Mouse (Mus musculus): ENCODE data around the gene Nln.

The Nln gene

DNA sequence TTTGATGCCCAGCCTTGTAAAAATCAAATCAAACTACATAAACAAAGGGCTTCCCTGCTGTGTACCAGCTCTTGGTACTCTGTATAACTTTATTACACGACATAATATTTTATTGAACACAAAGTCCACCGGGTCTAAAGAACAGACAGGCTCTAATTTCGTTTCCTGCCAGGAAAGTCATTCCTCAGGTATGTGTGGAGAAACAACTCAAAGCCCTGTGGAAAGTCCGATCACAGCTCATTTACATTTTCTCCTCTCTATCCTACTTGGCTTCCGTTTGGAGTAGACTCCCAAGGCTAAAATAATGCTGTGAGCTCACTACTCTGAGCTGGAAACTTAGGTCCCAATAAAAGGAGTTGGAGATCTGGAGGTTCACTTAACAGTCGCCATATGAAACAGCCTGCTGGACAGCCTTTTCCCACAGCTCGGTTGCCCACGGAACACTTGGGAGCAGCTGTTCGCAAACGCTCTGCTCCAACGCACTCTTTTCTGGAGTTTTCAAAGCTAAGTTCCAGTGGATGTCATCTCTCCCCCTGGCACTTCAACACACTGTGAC, 86.0 kb downstream of the Nln start:
- no peak for DNase-seq (ENCODE audit: inconsistent age in 2 of 2, low spot score in 1 of 2)

DNA sequence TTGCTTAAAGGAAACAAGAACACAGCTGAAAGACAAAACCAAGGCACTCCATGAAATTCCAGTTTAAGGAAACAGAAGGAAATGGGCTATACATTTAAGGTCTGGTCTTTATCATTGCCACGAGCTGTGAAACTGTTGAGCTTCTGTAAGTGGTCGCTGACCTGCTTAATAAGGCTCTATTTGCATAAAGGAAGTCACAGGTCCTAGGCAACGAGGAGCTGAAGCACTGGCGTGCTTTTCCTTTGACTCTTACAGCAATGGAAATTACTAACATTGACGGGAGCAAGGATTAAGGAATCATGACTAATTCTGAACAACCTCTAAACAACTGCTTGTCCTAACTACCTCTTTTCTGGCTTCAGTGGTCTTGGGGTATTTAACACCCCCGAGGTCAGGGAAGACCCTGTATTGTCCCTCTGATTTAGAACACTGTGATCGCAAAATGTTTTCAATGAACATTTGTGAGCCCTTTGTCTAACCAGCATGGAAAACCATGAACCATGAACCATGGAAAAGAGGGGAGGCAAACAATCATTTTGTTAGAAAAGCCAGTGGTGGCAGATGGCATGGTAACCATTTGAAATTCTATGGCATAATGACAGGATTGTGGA, 90.8 kb downstream of the Nln start:
- DNase-seq (ENCODE audit: inconsistent age in 2 of 2, low spot score in 1 of 2): no peak

DNA sequence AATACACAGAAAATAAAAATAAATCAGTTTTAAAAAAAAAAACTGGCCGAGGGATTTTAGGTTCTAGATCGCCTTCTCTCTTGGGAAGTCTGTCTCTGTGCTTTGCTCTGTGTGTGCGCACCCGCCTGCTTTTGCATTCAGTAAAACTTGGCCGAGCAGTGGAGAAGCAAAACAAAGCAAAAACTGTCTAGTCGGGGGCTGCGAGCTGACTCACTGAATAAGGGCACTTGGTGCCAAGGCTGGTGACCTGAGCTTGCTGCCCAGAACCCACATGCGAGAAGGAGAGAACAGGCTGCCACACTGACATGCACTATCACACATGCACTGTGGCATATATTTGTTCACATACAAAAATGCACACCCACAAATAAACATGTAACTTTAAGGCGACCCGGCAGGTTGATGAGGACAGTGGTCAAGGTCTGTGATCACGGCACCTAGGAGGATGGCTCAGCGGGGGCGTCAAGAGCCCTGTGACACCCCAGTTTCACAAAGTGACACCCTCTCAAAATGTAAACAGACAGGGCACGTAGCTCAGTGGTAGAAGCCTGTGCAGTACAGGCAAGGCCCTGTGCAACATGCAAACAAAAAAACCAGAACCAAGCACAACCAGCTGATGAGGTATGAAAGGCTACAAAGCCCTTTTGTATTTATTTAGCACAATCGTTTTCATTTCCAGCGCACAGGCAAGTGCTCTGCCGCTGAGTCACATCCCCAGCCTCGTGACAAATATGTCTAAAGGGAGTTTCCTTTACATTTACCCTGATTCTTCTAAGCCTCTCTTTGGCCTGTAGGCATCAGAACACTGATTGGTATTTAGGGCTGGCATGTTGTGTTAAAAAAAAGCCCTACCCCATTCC, 93.9 kb downstream of the Nln start:
- DNase-seq (ENCODE audit: inconsistent age in 2 of 2, low spot score in 1 of 2): no peak

DNA sequence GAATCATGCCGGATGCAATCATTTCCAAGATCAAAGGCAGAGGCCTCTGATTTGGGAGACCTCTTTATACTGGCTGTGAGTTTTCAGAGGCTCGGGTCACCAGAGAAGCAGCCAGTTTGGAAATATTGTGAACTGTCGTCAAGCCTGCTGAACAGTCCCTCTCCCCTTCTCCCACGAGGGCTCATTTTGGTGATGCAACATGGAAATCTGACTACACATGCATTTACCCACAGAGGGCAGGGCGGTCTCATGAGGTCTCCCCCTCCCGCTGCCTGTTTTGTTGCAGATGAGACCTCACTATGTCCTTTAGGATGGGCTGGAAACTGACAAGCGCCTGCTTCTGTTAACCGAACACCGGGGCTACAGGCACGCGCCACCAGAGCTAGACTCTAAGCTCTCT, 95.4 kb downstream of the Nln start:
- DNase-seq (ENCODE audit: inconsistent age in 2 of 2, low spot score in 1 of 2): no peak

DNA sequence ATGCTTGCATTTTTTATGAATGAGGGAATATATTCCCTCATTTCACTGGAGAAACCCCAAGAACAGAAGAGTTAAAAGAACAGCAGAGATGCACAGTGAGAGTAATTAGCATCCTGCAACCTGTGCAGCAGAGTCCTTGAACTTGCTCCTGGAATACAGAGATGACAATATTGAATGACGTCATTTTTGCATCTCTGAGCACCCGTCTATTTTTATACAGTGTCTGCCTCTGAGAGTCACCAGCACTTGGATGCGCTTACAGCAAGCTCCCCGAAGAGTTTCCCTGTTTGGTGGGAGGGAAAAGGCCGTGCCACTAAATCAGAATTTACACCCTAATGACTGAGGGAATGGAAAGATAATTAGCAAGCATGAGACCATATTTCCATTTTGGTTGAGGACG, 96.0 kb downstream of the Nln start:
- DNase-seq (ENCODE audit: inconsistent age in 2 of 2, low spot score in 1 of 2): no peak

DNA sequence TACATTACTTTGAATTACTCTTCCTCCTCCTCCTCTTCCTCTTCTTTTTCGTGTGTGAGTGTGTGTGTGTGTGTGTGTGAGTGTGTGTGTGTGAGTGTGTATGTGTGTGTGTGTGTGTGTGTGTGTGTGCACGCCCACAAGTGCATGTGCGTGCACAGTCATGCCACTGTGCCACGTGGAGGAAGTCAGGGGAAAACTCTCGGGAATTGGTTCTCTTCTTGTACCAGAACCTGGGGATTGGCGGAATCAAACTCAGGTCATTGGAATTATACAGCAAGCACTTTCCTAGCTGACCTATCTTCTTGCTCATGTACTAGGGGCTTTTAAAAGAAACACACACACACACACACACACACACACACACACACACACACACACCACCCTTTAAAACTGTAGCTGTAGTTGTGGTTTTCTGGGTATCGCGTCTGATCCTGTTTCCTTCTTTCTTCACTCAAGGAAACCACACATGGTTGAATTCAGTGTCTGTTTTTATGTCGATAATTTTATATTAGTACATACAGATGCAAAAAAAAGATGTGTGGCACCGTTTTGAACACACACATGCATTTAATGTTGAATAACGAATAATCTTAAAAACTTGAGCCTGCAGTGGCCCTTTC, 97.1 kb downstream of the Nln start:
- no peak for DNase-seq (ENCODE audit: inconsistent age in 2 of 2, low spot score in 1 of 2)

DNA sequence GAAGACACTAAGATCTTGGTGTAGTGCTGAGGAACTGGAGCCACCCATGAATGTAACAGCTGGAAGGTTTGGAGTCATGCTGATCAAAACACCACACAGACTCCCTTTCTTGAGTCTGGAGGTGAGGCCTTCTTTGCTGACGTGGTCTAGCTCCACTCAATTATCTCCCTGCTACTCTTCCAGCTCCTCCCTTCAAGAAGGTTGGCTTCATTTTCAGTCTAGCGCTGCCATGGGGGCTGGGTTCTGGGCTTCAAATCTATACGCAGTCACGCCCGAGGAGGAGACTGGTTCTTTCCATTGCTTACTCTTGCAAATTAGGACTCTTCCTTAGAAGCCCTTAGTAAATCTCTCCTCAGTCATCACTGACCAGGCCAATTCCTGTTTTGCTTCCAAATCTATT, 98.1 kb downstream of the Nln start:
- DNase-seq (ENCODE audit: inconsistent age in 2 of 2, low spot score in 1 of 2): no peak

DNA sequence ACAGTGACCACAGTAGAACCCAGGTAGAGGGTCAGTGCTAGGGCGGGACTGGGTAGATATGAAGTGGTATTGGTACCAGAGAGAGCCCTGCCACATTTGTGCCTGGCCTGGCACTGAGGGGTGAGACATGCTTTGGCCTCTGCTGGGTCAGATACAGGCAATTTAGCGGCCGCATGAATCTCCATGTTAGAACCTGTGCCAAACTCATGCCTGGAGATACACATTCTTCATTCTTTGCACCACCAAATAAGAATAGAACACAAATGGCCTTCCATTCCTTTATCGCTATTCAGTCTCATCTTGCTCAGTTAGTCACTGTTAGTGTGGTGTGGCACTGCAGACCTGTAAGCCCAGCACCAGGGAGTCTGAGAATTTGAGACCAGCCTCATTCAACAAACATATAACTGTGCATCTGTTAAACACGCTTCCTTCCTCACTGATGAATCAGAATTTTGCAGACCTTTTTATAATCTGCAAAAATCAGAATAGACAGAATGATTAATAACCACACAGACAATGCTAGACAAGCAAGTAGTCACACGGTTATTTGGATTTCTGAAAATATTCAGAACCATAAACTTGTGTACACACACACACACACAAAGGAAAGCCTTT, 104.1 kb downstream of the Nln start:
- no peak for DNase-seq (ENCODE audit: inconsistent age in 2 of 2, low spot score in 1 of 2)

DNA sequence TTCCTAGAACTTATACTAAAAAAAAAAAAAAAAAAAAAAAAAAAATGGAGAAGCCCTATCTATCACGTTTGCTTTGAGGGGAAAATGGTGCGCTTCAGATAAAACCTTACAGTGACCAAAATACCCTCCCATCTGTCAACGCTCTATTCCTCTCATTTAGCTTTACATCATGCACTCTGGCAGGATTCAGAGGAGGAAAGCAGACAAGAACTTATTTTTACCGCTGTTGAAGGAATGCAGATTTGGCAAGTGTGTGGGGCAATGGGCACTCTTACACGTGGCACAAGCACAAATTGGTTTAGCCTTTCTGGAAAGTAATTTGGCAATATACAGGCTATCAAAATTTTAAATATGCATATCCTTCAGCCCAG, 115.3 kb downstream of the Nln start:
- DNase-seq (ENCODE audit: inconsistent age in 2 of 2, low spot score in 1 of 2): no peak

DNA sequence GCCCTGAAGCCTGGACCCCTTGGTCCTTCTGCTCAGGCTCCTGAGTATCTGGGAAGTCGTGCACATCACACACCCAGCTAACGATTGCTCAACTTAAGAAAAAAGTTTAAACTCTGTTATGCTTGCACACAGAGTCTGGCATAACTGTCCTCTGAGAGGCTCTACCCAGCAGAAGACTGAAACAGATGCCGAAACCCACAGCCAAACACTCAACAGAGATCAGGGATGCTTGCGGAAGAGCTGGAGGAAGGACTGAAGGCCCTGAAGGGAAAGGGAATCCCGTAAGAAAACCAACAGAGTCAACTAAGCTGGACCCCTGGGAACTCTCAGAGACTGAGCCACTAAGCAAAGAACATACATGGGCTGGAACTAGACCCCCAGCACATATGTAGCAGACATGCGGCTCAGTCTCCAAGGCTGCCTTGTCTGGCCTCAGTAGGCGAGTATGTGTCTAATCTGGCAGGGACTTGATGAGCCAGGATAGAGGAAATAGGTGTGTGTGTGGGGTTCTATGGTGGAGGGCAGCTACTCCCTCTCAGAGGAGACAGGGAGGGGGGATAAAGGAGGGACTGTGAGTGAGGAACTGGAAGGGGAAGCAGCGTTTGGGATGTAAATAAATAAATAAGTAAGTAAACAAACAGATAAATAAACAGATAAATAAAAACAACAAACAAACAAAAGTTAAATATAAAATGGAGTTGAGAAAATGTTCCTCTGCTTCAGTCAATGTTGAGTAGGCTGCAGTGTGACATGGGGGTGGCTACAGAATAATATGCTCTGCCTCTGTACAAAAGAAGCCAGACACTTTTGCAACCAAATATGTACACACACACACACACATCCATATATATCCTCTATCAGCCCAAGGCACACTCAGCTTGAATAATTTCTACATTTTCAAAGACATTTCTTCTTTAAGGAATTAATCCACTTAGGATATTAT, 116.0 kb downstream of the Nln start:
- DNase-seq (ENCODE audit: inconsistent age in 2 of 2, low spot score in 1 of 2): no peak

DNA sequence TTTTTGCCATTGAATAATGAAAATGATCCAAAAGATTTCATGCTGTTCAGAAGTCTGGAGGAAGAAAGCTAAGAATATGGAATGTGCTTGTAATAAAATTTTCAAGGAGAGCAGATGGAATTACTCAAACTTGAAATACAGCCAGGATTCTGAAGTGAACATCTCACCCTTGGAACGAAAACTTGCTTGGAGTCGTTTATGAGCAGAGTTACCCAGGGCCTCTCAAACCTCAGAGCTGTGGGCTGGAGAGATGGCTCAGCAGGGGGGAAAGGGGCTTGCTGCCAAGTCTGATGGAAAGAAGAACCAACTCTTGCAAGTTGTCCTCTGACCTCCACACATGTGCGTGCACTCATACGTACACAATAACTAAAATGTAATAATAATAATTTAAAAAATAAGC, 122.8 kb downstream of the Nln start:
- peak in 1 of 2 experiments; percentile 43 for DNase-seq (ENCODE audit: inconsistent age in 2 of 2, low spot score in 1 of 2)

DNA sequence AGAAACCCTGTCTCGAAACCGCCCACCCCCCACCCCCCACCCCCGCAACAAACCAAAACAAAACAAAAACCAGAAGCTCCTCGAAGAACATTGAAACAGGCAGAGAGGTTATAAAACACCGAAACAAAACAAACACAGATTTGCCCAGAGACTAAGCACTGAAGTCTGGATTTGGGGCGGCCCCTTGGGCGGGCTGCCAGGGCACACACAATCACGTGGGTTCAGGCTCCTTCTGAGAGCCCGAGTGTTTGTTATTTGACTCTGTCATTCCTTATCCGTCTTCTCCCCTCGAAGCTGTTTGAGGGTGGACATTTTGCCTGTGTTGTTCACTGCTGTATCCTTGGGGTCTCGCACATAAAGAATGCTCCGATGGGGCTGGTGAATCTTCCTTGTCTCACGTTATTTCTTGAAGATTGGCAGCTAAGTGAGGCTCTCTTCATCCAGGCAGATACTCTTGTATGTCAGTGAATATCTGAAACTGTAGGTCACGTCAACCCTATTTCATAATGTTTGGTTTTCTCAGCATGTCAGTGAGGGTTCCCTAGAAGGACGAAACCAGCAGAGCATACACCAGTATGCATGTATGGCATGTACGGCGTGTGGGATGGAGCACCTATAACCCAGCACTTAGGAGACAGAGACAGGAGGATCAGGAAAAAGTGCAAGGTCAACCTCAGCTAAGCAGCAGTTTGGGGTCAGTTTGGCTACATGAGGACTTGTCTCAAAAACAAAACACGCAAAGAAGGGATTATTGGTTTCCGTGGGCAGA, 123.7 kb downstream of the Nln start:
- DNase-seq (ENCODE audit: inconsistent age in 2 of 2, low spot score in 1 of 2): peak; percentile 33 to 47

DNA sequence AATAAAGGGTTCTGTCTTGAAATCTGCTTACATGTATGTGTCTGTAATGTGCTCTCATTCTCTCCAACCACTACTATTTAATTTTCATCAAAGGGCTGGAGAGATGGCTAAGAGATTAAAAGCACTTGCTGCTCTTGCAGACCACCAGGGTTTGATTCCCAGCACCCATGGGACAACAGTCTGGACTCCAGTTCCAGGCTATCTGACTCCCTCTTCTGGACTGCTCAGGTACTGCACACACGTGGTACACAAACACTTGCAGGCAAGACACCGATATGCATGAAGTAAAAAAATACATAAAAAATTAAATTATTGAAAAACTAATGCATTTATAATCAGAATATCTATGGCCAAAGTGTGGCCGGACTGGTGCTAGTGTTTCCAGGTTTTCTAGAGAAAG, 127.0 kb downstream of the Nln start:
- no peak for DNase-seq (ENCODE audit: inconsistent age in 2 of 2, low spot score in 1 of 2)

DNA sequence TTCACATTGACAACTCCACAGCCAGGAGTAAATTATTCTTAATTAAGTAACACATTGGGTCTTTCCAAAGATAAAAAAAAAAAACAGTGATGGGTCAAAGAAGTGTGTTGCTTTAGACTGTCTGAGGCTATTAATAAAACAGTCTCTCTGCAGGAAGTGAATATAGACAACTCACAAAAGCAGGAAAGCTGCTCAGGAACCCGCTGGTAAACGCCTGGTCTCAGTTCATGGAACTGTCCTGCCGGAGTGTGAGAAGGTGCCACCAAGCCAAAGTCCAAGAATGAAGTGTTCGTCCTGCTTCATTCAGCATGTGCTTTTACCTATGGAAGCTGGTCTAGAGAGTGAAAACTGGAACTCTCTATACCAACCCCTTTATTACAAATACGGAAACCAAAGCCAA, 129.0 kb downstream of the Nln start:
- DNase-seq (ENCODE audit: inconsistent age in 2 of 2, low spot score in 1 of 2): no peak

DNA sequence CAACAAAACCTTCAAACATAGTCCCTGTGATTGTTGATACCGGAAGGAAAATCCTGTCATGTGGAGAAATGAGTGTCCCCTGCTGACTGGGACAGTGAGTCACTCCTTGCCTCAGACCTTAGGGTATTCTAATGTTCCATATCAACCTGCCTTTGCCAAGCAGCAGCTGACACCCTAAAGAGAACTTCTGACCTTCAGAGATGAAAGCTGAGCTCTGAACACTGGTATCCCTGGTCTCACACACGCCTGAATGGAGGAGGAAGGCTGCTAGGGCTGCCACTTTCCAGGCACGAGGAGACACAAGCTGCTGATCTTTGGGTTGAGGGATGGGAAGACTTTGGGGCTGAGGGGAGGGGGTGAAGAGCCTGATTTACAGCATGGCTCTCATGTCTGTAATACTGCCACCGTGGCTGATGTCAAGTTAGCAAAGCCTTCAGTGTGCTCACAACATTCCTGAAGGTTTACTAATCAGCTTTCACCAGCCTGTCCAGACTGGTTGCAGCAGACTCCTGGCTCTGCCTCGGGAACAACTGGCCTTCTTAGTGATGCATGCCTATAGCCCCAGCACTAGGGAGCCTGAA, 131.0 kb downstream of the Nln start:
- peak; percentile 79 to 93 for DNase-seq (ENCODE audit: inconsistent age in 2 of 2, low spot score in 1 of 2)

DNA sequence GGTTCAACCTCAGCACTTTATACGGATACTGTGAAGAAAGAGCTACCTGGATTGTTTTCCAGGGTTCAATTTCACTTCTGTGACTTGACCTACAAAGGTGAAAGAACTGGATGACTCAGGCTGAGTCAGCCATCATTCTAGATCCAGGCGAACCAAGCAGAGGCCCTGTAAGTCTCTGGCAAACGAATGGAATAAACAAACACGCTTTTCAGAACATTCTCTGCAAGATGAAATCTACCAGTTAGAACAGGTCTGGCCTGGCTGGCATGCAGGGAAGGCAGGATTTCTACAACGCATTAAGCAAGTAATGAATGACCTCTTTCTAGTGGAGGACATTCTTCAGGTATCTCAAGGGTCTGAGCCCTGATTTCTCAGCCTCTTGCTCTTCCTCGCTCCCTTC, 131.6 kb downstream of the Nln start:
- peak; percentile 64 to 87 for DNase-seq (ENCODE audit: inconsistent age in 2 of 2, low spot score in 1 of 2)

DNA sequence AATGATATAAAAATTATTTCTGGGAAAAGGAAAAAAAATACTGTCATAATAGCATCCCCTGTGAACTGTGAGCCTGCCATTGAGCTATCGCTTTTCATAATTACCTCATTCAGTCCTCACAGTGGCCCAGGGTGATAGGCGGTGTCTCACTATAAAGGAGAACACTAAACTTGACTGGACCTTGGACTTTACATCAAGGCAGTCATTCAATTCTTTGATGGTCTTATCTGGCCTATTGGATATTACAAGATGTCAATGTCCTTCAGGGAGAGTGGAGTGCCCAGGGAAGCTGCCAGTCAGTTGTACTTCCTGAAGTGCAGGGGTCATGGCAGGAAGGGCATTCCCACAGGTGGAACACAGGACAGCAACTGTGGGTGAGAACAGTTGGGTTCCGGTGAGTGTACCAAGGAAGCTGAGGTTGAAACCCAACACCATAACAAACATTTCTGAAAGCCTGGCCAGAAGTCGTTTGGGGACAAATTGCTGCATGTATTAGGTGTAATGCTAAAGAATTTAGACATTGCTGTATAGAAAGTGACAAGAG, 133.2 kb downstream of the Nln start:
- DNase-seq (ENCODE audit: inconsistent age in 2 of 2, low spot score in 1 of 2): peak in 1 of 2 experiments; percentile 51

DNA sequence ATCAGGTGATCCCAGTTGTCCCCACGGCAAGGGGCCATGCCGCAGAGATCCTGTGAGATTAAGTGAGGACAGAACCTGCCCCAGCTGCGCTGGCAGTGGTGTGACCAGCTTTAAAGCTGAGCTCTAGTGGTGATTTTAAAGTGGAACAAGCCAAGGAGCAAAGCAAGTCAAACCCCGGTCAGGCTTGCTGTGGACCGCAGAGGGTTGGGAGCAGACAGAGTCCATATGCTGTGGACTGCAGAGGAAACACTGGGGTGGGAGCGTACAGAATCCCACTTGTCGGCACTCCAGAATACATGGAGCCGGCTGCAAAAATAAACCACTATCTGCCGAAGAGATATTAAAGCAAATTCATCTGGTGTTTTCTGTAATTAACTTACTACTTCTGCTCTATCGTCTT, 134.3 kb downstream of the Nln start:
- DNase-seq (ENCODE audit: inconsistent age in 2 of 2, low spot score in 1 of 2): no peak

DNA sequence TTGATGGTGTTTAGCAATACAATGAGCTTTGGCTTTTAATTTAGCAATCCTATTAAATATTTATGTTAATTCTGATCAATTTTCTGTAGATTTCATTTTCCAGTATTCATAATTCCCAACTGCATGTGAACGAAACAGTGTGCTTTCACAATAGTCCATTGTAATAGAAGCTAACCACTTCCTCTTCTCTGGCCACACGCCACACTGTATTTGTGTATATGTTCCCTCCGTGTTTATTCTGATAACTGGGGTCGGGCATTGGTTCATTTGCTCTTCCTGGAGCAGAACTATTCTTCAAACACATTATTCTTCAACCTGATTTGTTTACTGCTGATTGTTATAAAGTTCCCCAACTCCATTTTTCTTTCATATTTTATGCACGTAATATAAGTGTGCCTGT, 135.4 kb downstream of the Nln start:
- DNase-seq (ENCODE audit: inconsistent age in 2 of 2, low spot score in 1 of 2): no peak

Data from adrenal gland, adult (tissue).